Mouse (Mus musculus): ENCODE measurements around the gene Zdhhc14.

Gene Zdhhc14

GRCm38 (mm10) chr17:5780213-5780975 lies 288.0 kb downstream of the Zdhhc14 start:
- DNase-seq (ENCODE audit: low spot score), result no peak

GRCm38 (mm10) chr17:5785238-5785637 lies 292.9 kb downstream of the Zdhhc14 start:
- DNase-seq (ENCODE audit: low spot score), result no peak

GRCm38 (mm10) chr17:5792164-5792791 lies 299.9 kb downstream of the Zdhhc14 start:
- no peak for DNase-seq (ENCODE audit: low spot score)

GRCm38 (mm10) chr17:5793593-5793992 lies 301.2 kb downstream of the Zdhhc14 start:
- no peak for DNase-seq (ENCODE audit: low spot score)

- no peak for DNase-seq (ENCODE audit: low spot score)
Measured at GRCm38 (mm10) chr17:5794276-5794675, 301.9 kb downstream of the Zdhhc14 start.

GRCm38 (mm10) chr17:5795369-5795768 lies 303.0 kb downstream of the Zdhhc14 start:
- DNase-seq (ENCODE audit: low spot score), result no peak

- peak; percentile 92 for DNase-seq (ENCODE audit: low spot score)
Measured at GRCm38 (mm10) chr17:5795878-5796277, 303.5 kb downstream of the Zdhhc14 start.

- DNase-seq (ENCODE audit: low spot score), result no peak
Measured at GRCm38 (mm10) chr17:5797124-5797760, 304.9 kb downstream of the Zdhhc14 start.

GRCm38 (mm10) chr17:5798221-5798801 lies 306.0 kb downstream of the Zdhhc14 start:
- DNase-seq (ENCODE audit: low spot score), result peak; percentile 20

- no peak for DNase-seq (ENCODE audit: low spot score)
Measured at GRCm38 (mm10) chr17:5798900-5799299, 306.5 kb downstream of the Zdhhc14 start.

GRCm38 (mm10) chr17:5799396-5800021 lies 307.2 kb downstream of the Zdhhc14 start:
- DNase-seq (ENCODE audit: low spot score), result no peak

- no peak for DNase-seq (ENCODE audit: low spot score)
Measured at GRCm38 (mm10) chr17:5800254-5800653, 307.9 kb downstream of the Zdhhc14 start.

- DNase-seq (ENCODE audit: low spot score), result no peak
Measured at GRCm38 (mm10) chr17:5800824-5801560, 308.6 kb downstream of the Zdhhc14 start.

GRCm38 (mm10) chr17:5801761-5802655 lies 309.7 kb downstream of the Zdhhc14 start:
- no peak for DNase-seq (ENCODE audit: low spot score)

- no peak for DNase-seq (ENCODE audit: low spot score)
Measured at GRCm38 (mm10) chr17:5802656-5802955, 310.2 kb downstream of the Zdhhc14 start.
